Mouse (Mus musculus) adrenal gland, postnatal 36 days (tissue): ENCODE data around the gene Gpc1. TPM values are rescaled to one million over a fixed set of nuclear protein-coding genes. Genes with fewer than 3 reads are reported as not detected.

Source experiments
- DNase-seq, 2 experiments: peaks; one replicate each; pipeline ENCODE4 v3.0.0; 2021; ENCODE audit warnings: mixed read lengths in 1 of 2
- long read RNA-seq, 2 experiments: library from polyadenylated mRNA; stranded (forward); transcript quantifications; one replicate each; pipeline ENCODE4 v2.0.0; 2021; ENCODE audit warnings: borderline sequencing depth in 2 of 2
- total RNA-seq, 2 experiments: library from RNA; stranded (reverse); gene quantifications; 2 replicates each; pipeline ENCODE4 v1.2.3; 2021

Gpc1 gene
- total RNA-seq: 10 to 100 TPM; 61.7 to 73.1 TPM
- long read RNA-seq, experiment 1, full-length matches to known transcripts: 38 of 65 reads
- long read RNA-seq, experiment 1, partial matches to known transcripts: 25 of 65 reads
- long read RNA-seq, experiment 1, other reads (novel, unspliced or antisense): 2 of 65 reads
- long read RNA-seq, experiment 2, full-length matches to known transcripts: 41 of 49 reads
- long read RNA-seq, experiment 2, partial matches to known transcripts: 8 of 49 reads
- long read RNA-seq, experiment 2, other reads (novel, unspliced or antisense): 0 of 49 reads

- DNase-seq: peak; percentile 84 to 90
These were observed at the start of gene Gpc1 for GRCm38 (mm10) chr1:92831188-92832001. Gene Gpc1 (plus strand): TSS chr1:92831645.

GRCm38 (mm10) chr1:92781862-92782261, 49.6 kb upstream of the Gpc1 start:
- no peak for DNase-seq

GRCm38 (mm10) chr1:92782587-92782986, 48.9 kb upstream of the Gpc1 start:
- DNase-seq: no peak

GRCm38 (mm10) chr1:92787221-92787620, 44.2 kb upstream of the Gpc1 start:
- no peak for DNase-seq

- DNase-seq: no peak
These were observed 43.4 kb upstream of the Gpc1 start for GRCm38 (mm10) chr1:92788049-92788448.

- DNase-seq: no peak
These were observed 40.8 kb upstream of the Gpc1 start for GRCm38 (mm10) chr1:92790628-92791027.

GRCm38 (mm10) chr1:92791070-92791831, 40.2 kb upstream of the Gpc1 start:
- DNase-seq: no peak

- DNase-seq: no peak
These were observed 37.7 kb upstream of the Gpc1 start for GRCm38 (mm10) chr1:92793781-92794180.

GRCm38 (mm10) chr1:92798425-92798824, 33.0 kb upstream of the Gpc1 start:
- no peak for DNase-seq

- DNase-seq: peak; percentile 40 to 66
These were observed 31.8 kb upstream of the Gpc1 start for GRCm38 (mm10) chr1:92799653-92800052.

GRCm38 (mm10) chr1:92802362-92802761, 29.1 kb upstream of the Gpc1 start:
- DNase-seq: peak; percentile 16 to 35

GRCm38 (mm10) chr1:92803376-92803775, 28.1 kb upstream of the Gpc1 start:
- DNase-seq: no peak

GRCm38 (mm10) chr1:92805181-92805580, 26.3 kb upstream of the Gpc1 start:
- DNase-seq: no peak

- DNase-seq: no peak
These were observed 25.6 kb upstream of the Gpc1 start for GRCm38 (mm10) chr1:92805836-92806235.

- DNase-seq: no peak
These were observed 24.7 kb upstream of the Gpc1 start for GRCm38 (mm10) chr1:92806720-92807119.

- no peak for DNase-seq
These were observed 21.8 kb upstream of the Gpc1 start for GRCm38 (mm10) chr1:92809621-92810020.

- no peak for DNase-seq
These were observed 17.1 kb upstream of the Gpc1 start for GRCm38 (mm10) chr1:92814319-92814718.

GRCm38 (mm10) chr1:92815100-92815499, 16.3 kb upstream of the Gpc1 start:
- no peak for DNase-seq

GRCm38 (mm10) chr1:92815756-92816294, 15.6 kb upstream of the Gpc1 start:
- no peak for DNase-seq

GRCm38 (mm10) chr1:92830626-92831187, 738 bp upstream of the Gpc1 start:
- DNase-seq: no peak

GRCm38 (mm10) chr1:92832011-92833010, 866 bp downstream of the Gpc1 start:
- peak; percentile 60 to 62 for DNase-seq
